Mouse (Mus musculus) hindbrain, embryonic 12.5 days (tissue): ENCODE measurements around the gene Gna14. TPM values are rescaled to one million over a fixed set of nuclear protein-coding genes. Genes with fewer than 3 reads are reported as not detected.

Source experiments
- ATAC-seq: fragments of 200-750 bp; cut with Nextera tagmentation; 2 replicates; pipeline ENCODE4 v1.8.0; 2017; ENCODE audit warnings: moderate TSS enrichment; ENCODE audit not compliant: low FRiP score
- H3K27ac ChIP-seq: fragments of 300-500 bp; sonication (generic); 2 replicates; pipeline ENCODE4 v1.5.1; 2016; ENCODE audit warnings: mild to moderate bottlenecking
- H3K27me3 ChIP-seq: fragments of 300-500 bp; sonication (generic); 2 replicates; pipeline ENCODE4 v1.6.1; 2016; ENCODE audit warnings: mild to moderate bottlenecking
- H3K36me3 ChIP-seq: fragments of 300-500 bp; sonication (generic); 2 replicates; pipeline ENCODE4 v1.6.1; 2016; ENCODE audit warnings: mild to moderate bottlenecking
- H3K4me1 ChIP-seq: fragments of 300-500 bp; sonication (generic); 2 replicates; pipeline ENCODE4 v1.6.1; 2016
- H3K4me2 ChIP-seq: fragments of 300-500 bp; sonication (generic); replicated peaks from 2 replicates; pipeline ENCODE4 v1.6.1; 2016; ENCODE audit warnings: mild to moderate bottlenecking
- H3K4me3 ChIP-seq: fragments of 300-500 bp; sonication (generic); 2 replicates; pipeline ENCODE4 v1.5.1; 2016; ENCODE audit warnings: mild to moderate bottlenecking
- H3K9ac ChIP-seq: fragments of 300-500 bp; sonication (generic); 2 replicates; pipeline ENCODE4 v1.6.1; 2016; ENCODE audit warnings: mild to moderate bottlenecking, moderate library complexity
- H3K9me3 ChIP-seq: fragments of 300-500 bp; sonication (generic); replicated peaks from 2 replicates; pipeline ENCODE4 v1.6.1; 2016; ENCODE audit warnings: mild to moderate bottlenecking
- WGBS: fragments of 180-500 bp; shearing (Covaris S2); methylation state at CpG from one replicate; pipeline ENCODE4 v1.1.7; 2016; 5-methylcytosine and 5-hydroxymethylcytosine counted together
- polyA plus RNA-seq: library from polyadenylated mRNA; unstranded; fragments of >200 nt; fragmentation: Nextera tagmentation; extraction: Ambion mirVana; gene quantifications from 2 replicates; pipeline ENCODE4 v1.2.1, GENCODE M21; 2016

Gene Gna14
- polyA plus RNA-seq, 1 experiment from 2014 or later, result 0.80 TPM

DNA sequence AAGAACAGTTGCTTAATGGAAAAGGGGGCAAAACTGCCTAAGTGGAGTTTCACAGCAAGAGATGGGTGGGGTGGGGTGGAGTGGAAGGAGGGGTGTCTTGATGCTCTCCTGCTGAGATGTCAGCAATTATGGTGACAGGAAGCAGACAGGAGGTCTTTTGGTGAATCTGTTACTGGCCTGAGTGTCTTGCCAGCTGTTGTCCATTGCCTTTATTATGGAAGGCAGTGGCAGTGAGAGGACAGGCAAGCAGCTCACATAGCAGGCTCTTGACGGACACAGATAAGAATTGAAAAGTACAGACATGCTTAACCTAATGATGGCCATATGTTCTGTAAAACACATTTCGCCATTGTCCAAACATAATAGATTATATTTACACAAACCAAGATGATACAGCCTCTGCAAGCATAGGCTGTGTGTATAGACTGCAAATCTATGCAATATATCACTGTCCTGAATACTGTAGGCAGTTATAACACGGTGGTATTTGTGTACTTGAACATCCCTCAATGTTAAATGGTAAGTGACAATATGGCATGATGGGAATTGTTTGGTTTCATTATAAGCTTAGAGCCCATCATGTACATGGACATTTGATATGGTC lies 92.8 kb downstream of the Gna14 start:
- H3K4me1 ChIP-seq, result peaks cover 3% of the 10 kb centered on the region; the same call in 1 of the 2 replicates
- 74% methylated on average over 3 of the region's 3 CpGs for WGBS
- ATAC-seq, result no peak
- no peaks in the 10 kb centered on the region for H3K27me3 ChIP-seq
- no peaks in the 10 kb centered on the region for H3K9me3 ChIP-seq
- no peak overlapping the region for H3K27ac ChIP-seq
- no peaks in the 10 kb centered on the region for H3K36me3 ChIP-seq
- H3K4me3 ChIP-seq, result no peak overlapping the region
- no peak overlapping the region for H3K4me2 ChIP-seq
- H3K9ac ChIP-seq, result no peak overlapping the region

DNA sequence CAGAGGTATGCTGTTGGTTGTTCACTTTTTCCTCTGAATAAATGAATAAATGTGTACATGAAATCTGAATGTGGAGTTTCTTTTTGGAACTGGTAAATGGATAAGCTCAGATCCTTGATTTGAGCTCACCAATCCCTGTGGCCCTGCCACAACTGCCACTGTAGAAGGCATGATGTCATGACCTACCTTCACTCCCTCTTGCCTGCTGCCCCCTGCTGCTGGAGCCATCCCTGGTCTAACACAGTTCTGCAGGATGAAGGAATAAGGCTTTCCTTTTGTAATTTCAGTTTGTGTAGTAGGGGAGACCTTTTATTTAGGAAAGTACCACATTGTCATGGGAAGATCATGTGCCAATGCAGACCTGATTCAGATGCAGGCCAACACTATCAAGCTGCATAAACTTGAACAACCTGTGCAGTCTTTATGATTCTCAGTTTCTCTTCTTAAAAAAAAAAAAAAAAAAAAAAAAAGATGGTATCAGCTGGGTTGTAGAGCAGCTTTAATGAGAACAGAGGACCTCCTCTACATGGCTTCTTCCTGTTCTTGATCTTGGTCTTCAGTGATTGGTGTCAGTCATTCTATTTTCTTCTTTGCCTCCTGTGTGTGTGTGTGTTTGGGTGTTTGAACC lies 93.8 kb downstream of the Gna14 start:
- peaks cover 3% of the 10 kb centered on the region; the same call in 1 of the 2 replicates for H3K4me1 ChIP-seq
- H3K36me3 ChIP-seq, result no peaks in the 10 kb centered on the region
- H3K4me2 ChIP-seq, result no peak overlapping the region
- no peak overlapping the region for H3K9ac ChIP-seq
- no peak overlapping the region for H3K27ac ChIP-seq
- ATAC-seq, result no peak
- no peak overlapping the region for H3K4me3 ChIP-seq
- no peaks in the 10 kb centered on the region for H3K27me3 ChIP-seq
- H3K9me3 ChIP-seq, result no peaks in the 10 kb centered on the region

DNA sequence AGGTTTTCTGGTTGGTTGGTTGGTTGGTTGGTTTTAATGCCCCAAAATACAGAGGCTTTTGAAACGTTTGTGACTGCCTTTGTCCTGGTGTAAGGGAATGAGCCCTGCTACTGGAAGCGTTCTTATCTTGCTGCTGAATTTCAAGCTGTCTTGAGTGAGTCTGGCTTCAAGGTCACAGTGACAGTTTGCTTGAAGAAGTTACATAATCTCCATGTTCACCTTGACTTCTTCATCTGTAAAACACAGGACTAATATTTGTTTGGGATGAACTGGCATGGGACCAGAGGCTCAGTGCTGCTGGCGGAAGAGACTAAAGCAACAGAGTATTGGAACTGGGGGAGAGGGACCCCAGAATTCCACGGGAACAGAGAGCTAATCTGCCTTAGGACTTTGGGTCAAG lies 94.4 kb downstream of the Gna14 start:
- ATAC-seq, result no peak

DNA sequence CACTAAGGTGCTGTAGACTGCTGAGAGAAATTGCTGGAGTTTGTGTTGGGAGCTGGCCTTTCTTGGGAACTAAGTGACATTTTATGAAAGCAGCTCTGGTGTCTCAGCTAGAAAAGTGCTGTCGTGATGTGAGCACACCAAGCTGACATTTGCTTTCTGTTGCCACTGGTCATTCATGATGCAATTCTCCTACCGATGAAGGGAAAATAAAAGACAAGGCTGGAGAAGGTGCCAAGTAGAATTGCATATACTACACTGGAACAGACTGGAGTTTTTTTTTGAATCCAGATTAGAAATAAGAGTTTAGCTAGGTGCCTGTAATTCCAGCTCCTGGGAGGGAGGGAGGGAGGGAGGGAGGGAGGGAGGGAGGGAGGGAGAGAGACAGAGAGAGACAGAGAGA lies 98.7 kb downstream of the Gna14 start:
- H3K4me2 ChIP-seq, result no peak overlapping the region
- no peaks in the 10 kb centered on the region for H3K36me3 ChIP-seq
- no peak for ATAC-seq
- H3K27me3 ChIP-seq, result no peaks in the 10 kb centered on the region
- no peak overlapping the region for H3K27ac ChIP-seq
- H3K4me3 ChIP-seq, result no peak overlapping the region
- H3K9ac ChIP-seq, result no peak overlapping the region
- whole genome bisulfite sequencing, result 85% methylated on average over 2 of the region's 2 CpGs
- no peaks in the 10 kb centered on the region for H3K4me1 ChIP-seq
- no peaks in the 10 kb centered on the region for H3K9me3 ChIP-seq

More for the DNA sequence above, 94.4 kb downstream of the Gna14 start:
- Histone ChIP-seq H3K27me3 (no peaks in the 10 kb centered on the region), H3K36me3 (no peaks in the 10 kb centered on the region), H3K27ac (no peak overlapping the region), H3K9me3 (no peaks in the 10 kb centered on the region), H3K9ac (no peak overlapping the region), H3K4me3 (no peak overlapping the region), H3K4me1 (peaks cover 3% of the 10 kb centered on the region; the same call in 1 of the 2 replicates), H3K4me2 (no peak overlapping the region)
- 82% methylated on average over 4 of the region's 4 CpGs for WGBS

DNA sequence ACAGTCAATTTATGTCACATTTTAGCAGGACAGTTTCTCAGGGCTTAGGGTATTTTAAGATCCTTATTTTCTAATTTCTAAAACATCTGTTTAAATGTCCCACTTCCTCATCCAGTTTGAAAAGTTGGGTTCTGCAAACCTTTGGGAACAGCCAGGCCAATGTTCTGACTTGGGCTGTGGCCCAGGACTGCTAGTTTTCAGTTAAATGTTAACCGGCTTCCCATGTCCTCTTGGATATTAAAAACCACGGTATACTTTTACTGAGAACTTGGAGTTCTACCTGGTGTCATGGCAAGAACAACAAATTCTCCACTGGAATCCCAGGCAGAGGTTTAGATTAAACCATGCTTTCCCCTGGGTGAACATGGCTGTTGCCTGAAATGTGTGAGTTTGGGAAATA lies 102.9 kb downstream of the Gna14 start:
- H3K9me3 ChIP-seq, result no peaks in the 10 kb centered on the region
- ATAC-seq, result no peak
- H3K36me3 ChIP-seq, result no peaks in the 10 kb centered on the region
- no peak overlapping the region for H3K27ac ChIP-seq
- no peaks in the 10 kb centered on the region for H3K4me1 ChIP-seq
- H3K27me3 ChIP-seq, result no peaks in the 10 kb centered on the region
- no peak overlapping the region for H3K4me3 ChIP-seq
- 90% methylated on average over 2 of the region's 2 CpGs for WGBS
- no peak overlapping the region for H3K9ac ChIP-seq
- H3K4me2 ChIP-seq, result no peak overlapping the region

DNA sequence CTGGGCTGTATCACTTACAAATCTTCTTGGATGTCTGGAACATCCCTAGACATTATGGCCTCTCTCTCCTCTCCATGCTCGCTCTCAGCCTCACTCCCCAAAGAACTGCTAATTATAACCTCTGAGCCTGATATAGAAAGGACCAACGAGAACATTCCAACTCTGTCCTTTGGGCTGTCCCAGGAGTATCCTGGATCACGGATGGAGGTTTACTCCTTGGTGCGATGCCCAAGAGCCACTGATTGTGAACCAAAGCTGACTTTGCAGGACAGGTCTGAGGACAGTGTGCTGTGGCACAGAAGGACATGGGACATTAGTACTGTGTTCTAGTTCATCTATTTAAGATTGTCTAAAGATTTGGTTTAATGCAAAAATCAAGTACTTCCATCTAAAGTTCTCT lies 108.1 kb downstream of the Gna14 start:
- Histone ChIP-seq H3K9me3 (no peaks in the 10 kb centered on the region), H3K4me3 (no peak overlapping the region), H3K4me1 (no peaks in the 10 kb centered on the region), H3K36me3 (no peaks in the 10 kb centered on the region), H3K27me3 (no peaks in the 10 kb centered on the region), H3K4me2 (no peak overlapping the region), H3K9ac (no peak overlapping the region), H3K27ac (no peak overlapping the region)
- 89% methylated on average over 4 of the region's 4 CpGs for WGBS
- ATAC-seq, result no peak

DNA sequence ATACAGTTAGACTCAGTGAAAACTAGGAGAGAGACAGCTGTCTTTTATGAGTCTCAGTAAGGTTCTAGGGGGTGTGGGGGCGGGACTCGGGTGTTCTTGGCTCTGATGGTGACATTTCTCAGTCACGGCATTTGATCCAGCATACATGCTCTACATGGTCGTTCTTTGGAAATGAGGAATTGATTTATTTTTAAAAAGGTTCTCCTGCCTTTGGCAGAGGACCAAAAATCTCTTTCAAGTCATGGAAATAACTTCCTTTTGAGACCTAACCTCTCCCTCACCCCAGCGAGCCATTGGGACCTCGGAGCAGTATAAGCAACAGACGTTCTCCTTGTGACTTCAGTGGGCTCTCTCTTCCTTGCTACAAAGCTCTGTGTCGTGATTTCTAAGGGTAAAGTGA lies 121.4 kb downstream of the Gna14 start:
- H3K4me3 ChIP-seq, result no peak overlapping the region
- H3K9me3 ChIP-seq, result no peaks in the 10 kb centered on the region
- H3K27ac ChIP-seq, result no peak overlapping the region
- no peak overlapping the region for H3K9ac ChIP-seq
- no peaks in the 10 kb centered on the region for H3K4me1 ChIP-seq
- ATAC-seq, result no peak
- WGBS, result 66% methylated on average over 8 of the region's 8 CpGs
- H3K27me3 ChIP-seq, result no peaks in the 10 kb centered on the region
- no peak overlapping the region for H3K4me2 ChIP-seq
- H3K36me3 ChIP-seq, result no peaks in the 10 kb centered on the region

DNA sequence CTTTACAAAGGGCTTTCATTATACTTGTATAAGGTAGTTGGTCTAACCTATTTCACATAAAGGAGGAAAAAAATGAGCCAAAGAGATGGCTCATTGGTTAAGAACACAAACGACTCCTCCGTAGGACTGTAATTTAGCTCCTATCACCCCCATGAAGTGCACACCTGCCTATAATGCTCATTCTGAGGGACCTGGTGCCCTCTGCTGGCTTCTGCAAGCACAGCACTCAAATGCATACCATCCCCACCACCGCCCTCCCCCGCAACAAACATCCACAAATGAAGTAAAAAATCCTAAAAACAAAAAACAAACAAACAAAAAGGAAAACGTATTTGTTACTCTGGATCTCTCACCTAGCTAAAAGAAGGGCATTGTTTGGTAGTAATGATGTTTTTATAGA lies 122.4 kb downstream of the Gna14 start:
- no peak for ATAC-seq
- H3K27me3 ChIP-seq, result no peaks in the 10 kb centered on the region
- H3K36me3 ChIP-seq, result no peaks in the 10 kb centered on the region
- no peaks in the 10 kb centered on the region for H3K9me3 ChIP-seq
- no peak overlapping the region for H3K4me3 ChIP-seq
- 73% methylated on average over 5 of the region's 5 CpGs for whole genome bisulfite sequencing
- no peak overlapping the region for H3K27ac ChIP-seq
- no peak overlapping the region for H3K4me2 ChIP-seq
- no peak overlapping the region for H3K9ac ChIP-seq
- H3K4me1 ChIP-seq, result no peaks in the 10 kb centered on the region

DNA sequence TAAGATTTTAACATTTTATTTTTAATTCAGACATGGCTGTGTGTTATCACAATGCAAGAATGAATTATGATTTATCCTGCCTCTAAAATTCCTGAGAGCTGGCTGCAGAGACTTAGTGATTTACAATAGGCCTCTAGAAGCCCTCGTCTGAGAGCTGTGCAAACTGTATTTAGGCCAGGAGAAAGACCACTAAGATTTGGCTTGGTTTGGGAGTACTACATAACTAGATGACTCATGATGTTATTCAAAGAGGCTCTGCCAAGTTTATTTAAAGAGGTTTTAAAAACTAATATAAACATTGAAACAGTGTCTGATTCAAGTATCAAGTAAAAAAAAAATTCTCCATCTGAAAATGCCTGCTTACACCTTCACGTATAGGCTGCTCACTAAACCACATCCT lies 123.0 kb downstream of the Gna14 start:
- ATAC-seq, result no peak
- Histone ChIP-seq H3K4me3 (no peak overlapping the region), H3K9me3 (no peaks in the 10 kb centered on the region), H3K9ac (no peak overlapping the region), H3K4me2 (no peak overlapping the region), H3K4me1 (no peaks in the 10 kb centered on the region), H3K27me3 (no peaks in the 10 kb centered on the region), H3K27ac (no peak overlapping the region), H3K36me3 (no peaks in the 10 kb centered on the region)
- 80% methylated on average over 2 of the region's 2 CpGs for WGBS

DNA sequence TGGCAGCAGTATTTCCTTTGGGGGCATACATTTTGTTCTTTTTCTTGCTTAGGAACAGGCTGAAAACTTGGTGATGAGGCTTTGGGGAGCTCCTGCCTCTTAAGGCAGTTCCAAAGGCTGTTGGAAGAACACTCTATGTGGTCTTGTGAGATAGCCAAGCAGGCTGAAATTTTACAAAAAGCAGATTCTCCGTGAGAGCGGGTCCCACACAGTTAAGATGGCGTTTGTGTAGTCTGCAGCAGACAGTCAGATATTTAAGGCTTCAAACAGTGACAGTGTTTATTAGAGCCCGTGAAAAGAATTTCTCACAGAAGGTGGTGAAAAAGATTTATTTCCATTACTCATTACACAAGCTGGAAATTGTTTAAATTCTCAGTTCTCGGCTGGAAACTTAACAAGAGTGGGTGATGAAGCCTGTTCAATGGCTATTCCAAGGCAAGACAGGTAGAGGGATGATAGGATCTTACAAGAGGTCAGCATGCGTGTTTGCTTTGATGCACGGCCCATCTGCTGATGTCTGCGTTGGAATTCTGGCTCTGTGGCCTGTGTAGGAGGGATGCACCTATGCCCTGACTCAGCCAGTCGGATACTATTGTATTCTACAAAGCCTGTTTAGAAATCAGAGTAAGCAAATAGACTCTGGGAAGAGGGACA lies 123.8 kb downstream of the Gna14 start:
- no peaks in the 10 kb centered on the region for H3K9me3 ChIP-seq
- no peak overlapping the region for H3K9ac ChIP-seq
- no peaks in the 10 kb centered on the region for H3K4me1 ChIP-seq
- no peaks in the 10 kb centered on the region for H3K27me3 ChIP-seq
- H3K4me3 ChIP-seq, result no peak overlapping the region
- no peaks in the 10 kb centered on the region for H3K36me3 ChIP-seq
- WGBS, result 82% methylated on average over 9 of the region's 9 CpGs
- no peak overlapping the region for H3K27ac ChIP-seq
- no peak overlapping the region for H3K4me2 ChIP-seq
- ATAC-seq, result no peak

DNA sequence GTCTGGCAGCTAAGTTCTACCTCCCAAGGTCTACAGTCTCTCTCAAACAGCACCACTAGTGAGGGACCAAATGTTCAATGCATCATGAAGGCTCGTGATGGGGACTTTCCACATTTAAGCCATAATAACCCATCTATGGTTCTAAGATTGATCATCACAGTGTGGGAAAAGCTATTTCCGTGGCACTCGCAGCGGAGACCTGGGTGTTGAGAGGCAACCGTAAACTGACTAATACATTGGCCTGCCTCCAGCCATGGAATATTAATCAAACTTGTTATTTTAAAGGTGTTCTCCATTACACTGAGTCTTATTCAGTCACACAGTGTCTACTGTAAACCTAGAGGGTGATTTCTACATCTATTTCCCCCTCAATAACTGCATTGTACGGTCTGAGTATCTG lies 127.1 kb downstream of the Gna14 start:
- Histone ChIP-seq H3K4me2 (no peak overlapping the region), H3K9ac (no peak overlapping the region), H3K27ac (no peak overlapping the region), H3K9me3 (no peaks in the 10 kb centered on the region), H3K36me3 (no peaks in the 10 kb centered on the region), H3K27me3 (no peaks in the 10 kb centered on the region), H3K4me1 (no peaks in the 10 kb centered on the region), H3K4me3 (no peak overlapping the region)
- no peak for ATAC-seq
- 94% methylated on average over 6 of the region's 6 CpGs for WGBS

DNA sequence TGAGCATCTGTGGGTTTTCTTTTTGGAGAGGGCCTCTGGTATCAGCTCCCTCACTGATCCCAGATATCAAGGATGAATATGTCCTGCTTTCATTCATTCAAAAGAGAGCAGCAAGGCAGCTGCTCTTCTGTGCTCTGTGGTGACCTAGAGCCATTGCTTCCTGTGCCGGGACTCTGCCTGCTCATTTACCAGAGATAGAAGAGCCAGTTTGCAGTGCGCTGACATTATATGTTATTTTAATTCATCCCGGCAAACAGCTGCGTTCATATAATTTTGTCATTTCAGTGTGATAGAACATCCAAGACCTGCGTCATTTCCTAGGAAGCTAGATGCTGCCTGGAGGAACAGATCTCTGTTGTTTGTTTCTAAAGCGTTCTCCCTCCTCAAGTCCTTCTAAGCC lies 141.2 kb downstream of the Gna14 start:
- WGBS, result 93% methylated on average over 6 of the region's 6 CpGs
- no peak overlapping the region for H3K4me3 ChIP-seq
- H3K4me1 ChIP-seq, result no peaks in the 10 kb centered on the region

More for the DNA sequence above, 141.2 kb downstream of the Gna14 start:
- Histone ChIP-seq H3K36me3 (no peaks in the 10 kb centered on the region), H3K4me2 (no peak overlapping the region), H3K27me3 (no peaks in the 10 kb centered on the region), H3K27ac (no peak overlapping the region), H3K9me3 (no peaks in the 10 kb centered on the region), H3K9ac (no peak overlapping the region)
- no peak for ATAC-seq
